Mouse (Mus musculus): Measurements from ENCODE around the gene Fbxo31.

- no peak for TF ChIP-seq NELFE (IDR thresholded peaks at IDR 0.05; ENCODE audit: low read depth, low read length)
- no peak for TF ChIP-seq RAD21 (IDR thresholded peaks at IDR 0.05; ENCODE audit: low read depth, low read length)
- no peak for TF ChIP-seq MAX (IDR thresholded peaks at IDR 0.05; ENCODE audit: low read length)
- no peak for TF ChIP-seq CTCF (IDR thresholded peaks at IDR 0.05 in 2 of 3, conservative IDR thresholded peaks at IDR 0.05 in 1 of 3; ENCODE audit: control insufficient read depth in 1 of 3, insufficient read depth in 1 of 3, low read depth in 2 of 3, low read length in 3 of 3, poor library complexity in 1 of 3, severe bottlenecking in 1 of 3)
- no peak for TF ChIP-seq EP300 (IDR thresholded peaks at IDR 0.05; ENCODE audit: low read depth in 1 of 2, low read length in 2 of 2)
- TF ChIP-seq HCFC1 (IDR thresholded peaks at IDR 0.05; ENCODE audit: low read depth, low read length), result no peak
- no peak for TF ChIP-seq MEF2A (IDR thresholded peaks at IDR 0.05; ENCODE audit: extremely low read depth, insufficient replicate concordance, low read depth, low read length, poor library complexity, severe bottlenecking)
- TF ChIP-seq USF1 (IDR thresholded peaks at IDR 0.05; ENCODE audit: low read depth, low read length), result no peak
- TF ChIP-seq POLR2AphosphoS2 (IDR thresholded peaks at IDR 0.05; ENCODE audit: low read length), result no peak
- TF ChIP-seq POLR2A (IDR thresholded peaks at IDR 0.05; ENCODE audit: control insufficient read depth in 1 of 2, insufficient read depth in 1 of 2, low read depth in 1 of 2, low read length in 2 of 2, poor library complexity in 1 of 2), result no peak
Measured at GRCm38 (mm10) chr8:121623043-121623442, 44.4 kb upstream of the Fbxo31 start.

Measured in MEL (cell line).